Mouse (Mus musculus) left cerebral cortex, postnatal 14 days (tissue): Measurements from ENCODE around the gene Iqcd. TPM values are rescaled to one million over a fixed set of nuclear protein-coding genes. Genes with fewer than 3 reads are reported as not detected.

Experiments used
- DNase-seq, 2 experiments: peaks; one replicate each; pipeline ENCODE4 v3.0.0; 2021 to 2022; ENCODE audit warnings: low spot score in 2 of 2, mixed read lengths in 1 of 2
- intact Hi-C: fragments of 180-260 bp; cut with DNase I; formaldehyde crosslinking; loops from one replicate; pipeline ENCODE4 v1.15.1; 2025
- total RNA-seq, 2 experiments: library from RNA; stranded (reverse); gene quantifications; 2 replicates each; pipeline ENCODE4 v1.2.3; 2021

Iqcd gene
- total RNA-seq, 2 experiments from 2014 or later = 0.22 to 0.59 TPM

DNA sequence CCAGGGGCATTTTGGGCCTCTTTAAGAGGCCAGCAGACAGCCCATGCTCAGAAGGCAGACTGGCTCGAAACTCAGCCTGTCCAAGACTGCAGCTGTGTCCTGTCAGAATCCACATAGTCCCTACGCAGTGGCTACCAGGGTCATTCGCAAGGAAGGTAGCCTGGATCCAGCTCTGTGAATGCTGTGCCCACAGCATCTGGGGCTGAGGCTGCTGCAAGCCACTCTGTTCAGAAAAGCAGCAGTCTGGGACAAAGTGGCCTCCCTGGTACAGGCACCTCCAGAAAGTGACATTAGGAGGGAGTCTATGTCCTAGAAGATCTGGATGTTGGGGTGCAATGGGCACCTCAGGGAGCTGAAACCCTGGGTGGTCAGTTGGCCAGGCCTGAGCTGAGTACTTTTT lies 19.0 kb upstream of the Iqcd start:
- DNase-seq = no peak
- intact Hi-C loops = no loop called here

DNA sequence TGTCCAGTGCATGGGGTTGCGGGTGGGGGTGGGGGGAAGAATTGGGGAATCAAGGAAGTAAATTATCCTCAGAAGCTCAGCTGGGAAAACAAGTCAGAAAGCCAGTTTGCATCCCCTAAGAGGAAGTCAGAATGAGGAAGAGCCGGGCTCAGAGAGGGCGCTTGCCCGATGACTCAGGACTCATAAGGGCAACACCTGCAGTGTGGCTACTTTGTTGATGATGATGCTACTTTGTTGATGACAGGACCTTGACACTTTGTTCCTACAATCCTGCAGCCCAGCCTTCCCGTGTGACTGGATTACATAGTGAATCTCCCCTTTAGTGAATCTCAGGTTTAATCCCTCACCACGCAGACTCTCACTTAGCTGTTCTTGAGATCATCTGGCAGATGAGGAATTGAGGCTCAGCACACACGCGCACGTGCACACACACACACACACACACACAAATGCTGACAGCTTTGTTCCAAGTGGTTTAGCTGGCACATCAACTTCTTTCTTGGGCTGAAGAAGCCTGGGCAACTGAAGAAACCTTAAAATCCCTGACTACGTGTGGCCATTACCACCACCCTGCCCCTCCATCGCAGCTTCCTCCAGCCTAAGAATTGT lies 18.4 kb upstream of the Iqcd start:
- DNase-seq = peak in 1 of 2 experiments; percentile 54
- intact Hi-C loops = no loop called here

DNA sequence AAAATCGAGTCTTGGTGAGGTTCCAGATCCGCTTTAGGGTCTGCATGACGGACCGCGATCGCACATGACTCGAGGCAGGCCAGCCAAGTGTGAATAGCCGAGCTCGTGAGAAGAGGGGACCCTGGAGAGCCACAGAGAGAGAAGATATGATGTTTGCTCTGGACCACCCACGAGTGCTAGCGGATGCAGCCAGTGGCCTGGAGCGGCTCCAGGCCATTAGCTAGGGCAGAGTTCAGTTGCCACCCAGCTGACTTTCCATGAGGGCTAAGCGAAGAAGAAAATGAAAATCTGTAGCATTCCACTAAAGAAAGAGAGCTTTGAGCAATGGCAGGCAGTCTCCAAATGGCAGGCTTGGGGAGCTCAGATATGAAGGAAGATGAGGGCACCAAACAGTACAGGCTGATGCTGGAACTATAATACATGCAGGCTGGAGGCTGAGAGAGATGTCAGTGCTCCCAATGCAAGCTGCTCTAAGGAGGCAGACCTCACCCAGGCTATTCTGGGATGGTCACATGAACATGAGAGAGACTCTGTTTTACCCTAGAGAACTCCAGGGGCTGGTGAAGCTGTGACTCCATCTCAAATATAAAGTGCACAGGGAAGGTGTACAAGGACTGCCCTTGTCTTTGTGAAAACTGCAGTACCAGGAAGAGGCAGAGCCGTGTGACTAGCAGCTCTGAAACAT lies 17.6 kb upstream of the Iqcd start:
- DNase-seq = no peak
- intact Hi-C loops = no loop called here

DNA sequence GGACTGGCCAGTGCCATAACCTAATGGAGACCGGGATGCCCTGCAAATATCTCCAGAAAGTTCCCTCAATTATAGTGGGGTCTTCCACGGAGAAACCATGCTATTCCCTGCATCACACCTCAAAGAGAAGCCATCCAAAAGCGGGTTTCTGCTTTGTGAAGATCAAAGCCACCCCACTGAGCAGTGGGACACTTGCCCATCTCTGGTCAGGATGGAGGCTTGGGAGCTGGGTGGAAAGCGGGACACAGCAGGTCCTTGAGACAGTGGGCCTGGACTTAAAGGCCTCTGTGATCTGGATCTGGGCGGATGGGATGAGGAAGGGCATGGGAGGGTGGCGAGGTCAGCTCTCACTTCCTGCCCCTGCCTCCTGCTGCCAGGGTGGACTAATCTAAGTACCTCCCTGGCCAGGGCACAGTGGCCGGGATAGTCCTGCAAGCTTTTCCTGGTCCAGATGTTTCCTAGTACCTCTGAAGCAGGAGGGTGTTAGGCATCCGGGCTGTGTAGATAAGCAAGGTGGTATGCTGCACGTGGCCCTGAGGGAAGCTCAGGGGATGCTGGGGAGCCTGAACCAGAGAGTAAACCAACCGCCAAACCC lies 14.2 kb upstream of the Iqcd start:
- no peak for DNase-seq
- intact Hi-C loops = no loop called here

DNA sequence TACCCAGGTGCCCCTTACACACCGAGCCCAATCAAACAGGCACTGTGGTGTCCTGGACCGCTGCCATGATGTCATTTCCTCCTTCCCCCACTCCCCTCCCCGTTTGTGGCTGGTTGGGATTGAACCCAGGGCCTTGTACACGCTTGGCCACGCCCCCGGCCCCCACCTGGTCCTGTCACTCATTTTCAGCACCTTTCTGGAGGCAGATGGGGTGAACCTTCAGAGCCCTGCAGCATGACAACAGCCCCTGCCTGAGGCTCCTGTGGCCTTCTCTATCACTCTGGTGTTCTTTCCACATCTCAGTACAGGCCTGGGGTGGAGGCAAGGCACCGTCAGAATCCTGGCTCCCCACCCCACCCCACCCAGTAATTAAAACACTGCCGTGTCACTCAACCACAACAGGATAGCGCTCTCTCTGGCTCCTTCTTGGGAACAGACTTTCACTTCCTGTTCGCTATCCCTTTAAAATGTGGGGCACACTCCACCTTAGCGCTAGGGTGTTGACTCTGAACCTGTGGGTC lies 12.0 kb upstream of the Iqcd start:
- DNase-seq = no peak
- intact Hi-C loops = no loop called here

DNA sequence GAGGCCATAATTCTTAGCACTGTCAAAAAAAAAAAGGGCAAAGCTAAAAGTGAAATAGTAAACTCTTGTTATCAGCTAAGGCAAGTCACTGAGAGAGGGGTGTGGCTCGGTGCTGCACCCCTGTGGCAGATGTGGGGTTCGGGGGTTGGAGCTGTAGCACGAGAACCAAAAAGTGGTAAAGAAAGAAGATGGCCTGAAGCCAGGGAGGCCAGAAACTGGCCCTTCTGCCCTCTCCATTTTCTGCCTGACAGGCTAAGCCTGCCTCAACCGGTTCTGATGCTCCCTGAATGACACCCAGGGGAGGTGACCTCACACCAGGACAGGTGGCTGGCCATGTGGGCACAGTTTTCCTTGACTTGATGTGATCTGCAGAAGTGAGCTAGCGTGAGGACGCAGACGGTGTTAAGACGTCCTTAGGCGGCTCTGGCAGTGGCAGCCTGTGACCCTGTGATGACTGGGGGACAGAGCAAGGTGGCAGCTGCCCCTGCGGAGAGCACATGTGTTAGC lies 10.8 kb upstream of the Iqcd start:
- intact Hi-C loops = no loop called here

DNA sequence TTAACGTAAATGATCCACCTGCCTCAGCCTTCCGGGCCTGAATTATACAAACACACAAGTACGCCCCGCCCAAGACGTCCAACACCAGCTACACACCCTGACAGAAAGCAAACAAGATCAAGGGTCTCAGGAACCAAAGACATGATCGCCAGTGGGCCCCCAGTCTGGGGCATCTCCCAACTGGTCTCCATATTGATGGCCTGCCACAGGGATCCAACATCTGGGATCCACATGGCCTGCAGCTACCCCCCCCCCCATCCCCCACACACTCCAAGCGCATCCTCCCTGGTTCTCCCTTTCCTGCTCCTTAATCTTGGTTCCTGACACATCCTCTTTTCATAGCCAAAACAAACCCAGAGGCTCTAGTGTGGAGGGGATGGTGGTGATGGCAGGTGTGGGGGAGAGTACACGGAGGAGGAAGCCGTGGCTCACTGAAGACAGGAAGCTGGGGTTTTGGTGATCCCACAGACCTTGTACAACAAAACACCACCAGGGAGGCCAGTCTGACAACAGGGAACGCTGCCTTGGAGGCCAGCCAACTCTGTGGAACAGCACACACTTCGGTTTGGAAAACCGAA lies 10.2 kb upstream of the Iqcd start:
- intact Hi-C loops = no loop called here

More for the DNA sequence above, 10.8 kb upstream of the Iqcd start:
- no peak for DNase-seq

DNA sequence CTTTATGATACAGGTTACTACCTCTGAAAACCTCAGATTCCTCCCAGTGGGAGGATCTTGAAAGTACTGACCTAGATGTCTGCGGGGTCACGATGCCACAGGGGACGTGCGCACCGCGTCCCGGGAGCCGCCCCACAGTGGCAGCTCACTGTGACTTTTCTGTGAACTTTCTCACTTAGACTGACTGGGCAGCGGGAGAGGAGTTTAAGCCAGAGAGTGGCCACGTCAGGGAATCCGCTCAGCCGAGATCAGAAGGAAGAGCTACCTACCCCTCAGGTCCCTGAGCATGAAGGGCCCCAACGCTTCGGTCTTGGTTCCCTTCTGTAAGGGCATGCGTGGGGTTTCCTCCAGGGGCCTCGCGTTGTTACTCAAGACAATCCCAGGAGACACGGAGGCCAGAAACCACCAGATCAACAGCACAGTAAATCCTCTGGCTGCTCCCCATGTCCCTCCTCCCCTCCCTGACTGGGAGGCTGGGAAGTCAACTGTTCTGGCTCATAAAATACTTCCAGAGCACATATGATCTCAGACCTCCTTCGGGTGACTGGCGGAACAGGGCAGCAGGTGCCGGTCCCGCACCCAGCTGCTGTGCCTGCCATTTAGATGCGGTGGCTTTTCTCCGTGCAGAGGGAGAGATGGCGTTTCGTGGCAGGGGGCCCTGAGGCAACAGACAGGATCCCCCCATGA lies 9.5 kb upstream of the Iqcd start:
- DNase-seq = no peak
- intact Hi-C loops = no loop called here

More for the DNA sequence above, 10.2 kb upstream of the Iqcd start:
- no peak for DNase-seq

DNA sequence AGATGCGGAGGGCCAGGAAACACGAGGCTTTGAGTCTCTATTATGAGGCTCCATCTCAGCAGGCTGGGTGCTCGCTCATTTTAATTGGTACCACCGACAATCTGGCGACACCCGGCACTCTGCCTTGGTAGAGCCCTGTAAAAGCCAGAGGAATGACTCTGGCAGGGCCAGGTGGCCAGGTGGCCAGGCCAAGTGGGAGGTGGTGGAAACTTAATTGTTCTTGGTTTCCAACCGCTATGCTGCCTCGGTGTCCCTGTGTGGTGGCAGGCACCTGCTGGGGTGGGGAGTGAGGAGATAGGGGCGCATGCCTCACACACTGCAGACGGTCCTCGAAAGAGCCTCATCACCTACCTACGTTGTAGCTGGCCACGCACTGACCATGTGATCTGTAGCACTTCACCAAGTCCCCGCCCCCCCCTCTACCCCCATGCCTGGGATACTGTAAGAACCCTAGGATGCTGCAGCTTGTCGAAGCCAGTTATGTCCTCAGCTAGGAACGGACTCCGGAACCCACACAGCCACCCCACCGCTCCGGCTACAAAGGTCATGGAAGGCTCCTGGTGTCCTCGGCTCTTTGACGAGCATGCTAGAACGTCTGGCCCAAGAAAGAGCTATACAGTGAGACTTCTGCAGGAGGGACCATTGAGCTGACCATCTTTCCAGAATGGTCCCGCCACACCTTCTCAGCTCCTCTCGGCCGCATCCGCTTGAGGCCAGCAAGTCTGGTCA lies 8.8 kb upstream of the Iqcd start:
- intact Hi-C loops = no loop called here
- no peak for DNase-seq

DNA sequence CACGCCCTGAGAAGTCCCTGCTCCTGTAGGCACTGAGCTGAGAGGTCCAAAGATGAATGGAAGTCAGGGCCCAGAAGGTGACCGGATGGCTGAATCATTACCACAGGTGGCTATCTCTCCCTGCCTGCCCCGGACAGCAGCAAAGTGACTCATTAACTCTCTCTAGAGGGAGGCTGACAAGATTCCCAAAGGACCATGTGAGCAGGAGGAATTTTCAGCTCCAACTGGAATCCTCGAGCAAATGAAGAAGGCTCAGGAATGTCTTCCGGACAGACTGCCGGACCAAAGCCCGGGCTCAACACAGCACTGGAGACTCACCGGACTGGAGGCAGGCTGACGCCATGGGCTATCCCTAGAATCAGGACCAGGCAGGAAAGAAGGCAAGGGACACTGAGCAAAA lies 6.8 kb upstream of the Iqcd start:
- no peak for DNase-seq
- intact Hi-C loops = no loop called here

DNA sequence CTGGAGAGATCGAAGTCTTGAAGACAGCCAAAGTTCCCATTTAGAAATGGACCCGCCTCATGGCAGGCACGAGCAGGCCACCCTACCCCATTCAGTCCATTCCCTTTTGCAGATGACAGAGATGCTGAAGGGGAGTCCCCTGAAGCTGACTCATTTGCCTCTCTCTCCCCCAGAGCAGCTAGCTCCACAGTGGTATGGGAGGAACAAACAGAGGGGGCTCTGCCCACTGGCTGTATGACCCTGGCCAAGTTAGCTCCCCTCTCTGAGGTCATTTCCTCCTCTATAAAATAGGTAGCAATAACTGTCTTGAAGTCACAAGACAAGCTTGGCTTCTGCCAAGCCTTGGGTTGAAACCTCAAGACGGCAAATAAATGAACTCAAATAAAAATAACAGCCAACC lies 5.3 kb upstream of the Iqcd start:
- DNase-seq = no peak
- intact Hi-C loops = no loop called here

DNA sequence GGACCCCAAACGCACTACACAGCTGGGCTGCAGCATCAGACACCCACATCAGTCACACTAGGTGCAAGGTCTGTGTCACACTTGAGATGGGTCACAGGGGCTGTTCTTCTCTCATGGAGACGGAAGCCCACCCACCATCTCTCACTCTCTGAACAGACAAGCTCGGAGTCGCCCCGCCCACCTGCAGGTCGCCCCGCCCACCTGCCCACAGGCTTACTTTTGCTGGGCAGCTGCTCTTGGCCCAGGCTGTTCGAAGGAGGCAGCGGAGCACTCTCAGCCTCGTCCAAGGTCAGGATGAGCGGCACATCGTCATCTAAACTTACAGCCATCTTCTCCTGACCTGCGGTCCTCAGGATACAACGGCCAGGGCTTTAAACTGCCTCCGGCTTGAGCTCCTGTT lies 3.8 kb upstream of the Iqcd start:
- DNase-seq = no peak
- intact Hi-C loops = loop anchor here (5.0 kb wide), 1 partner anchor 83 kb away; the partner anchor contains the start of gene Plbd2

DNA sequence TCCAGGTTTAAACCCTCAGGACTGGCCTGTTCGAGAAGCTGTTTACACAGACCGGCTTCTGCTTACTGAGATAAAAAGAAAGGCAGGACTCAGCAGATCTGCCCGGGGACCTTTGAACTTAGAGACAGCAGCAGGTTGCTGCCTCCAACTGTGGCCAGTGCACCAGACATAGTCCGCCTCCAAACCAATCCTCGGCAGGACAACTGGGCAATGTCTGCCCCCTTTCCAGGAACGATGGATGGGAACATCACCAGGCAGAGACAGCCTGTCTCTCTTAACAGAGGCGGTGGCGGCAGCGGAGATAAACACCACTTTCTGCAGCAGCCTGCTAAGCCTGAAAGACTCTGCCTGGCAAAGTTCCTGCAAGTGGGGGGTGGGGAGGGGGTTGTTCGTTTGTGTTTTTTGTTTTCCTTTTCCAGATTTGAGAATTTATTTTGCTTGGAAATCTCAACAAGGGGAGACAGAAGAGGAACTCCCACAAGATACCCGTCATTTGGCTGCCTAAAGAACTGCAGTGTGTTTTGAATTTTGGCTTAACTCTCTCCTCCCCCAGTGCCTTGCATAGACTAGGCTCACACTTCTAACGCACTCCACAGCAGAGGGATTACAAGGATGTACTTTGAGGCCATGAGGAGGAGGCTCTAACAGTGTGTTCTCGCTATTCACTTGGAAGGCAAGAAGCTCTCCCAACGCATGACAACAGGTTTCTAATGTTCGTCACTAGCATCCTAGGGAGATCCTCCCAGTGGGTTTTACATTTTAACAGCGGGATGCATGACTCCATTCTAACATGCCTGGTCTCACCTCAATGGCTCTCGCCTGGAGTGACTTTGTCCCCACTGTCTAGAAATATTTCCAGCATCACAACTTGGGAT lies 1.8 kb upstream of the Iqcd start:
- intact Hi-C loops = loop anchor here (5.0 kb wide), 1 partner anchor 85 kb away; the partner anchor contains the start of gene Plbd2
- DNase-seq = peak; percentile 44 to 81

DNA sequence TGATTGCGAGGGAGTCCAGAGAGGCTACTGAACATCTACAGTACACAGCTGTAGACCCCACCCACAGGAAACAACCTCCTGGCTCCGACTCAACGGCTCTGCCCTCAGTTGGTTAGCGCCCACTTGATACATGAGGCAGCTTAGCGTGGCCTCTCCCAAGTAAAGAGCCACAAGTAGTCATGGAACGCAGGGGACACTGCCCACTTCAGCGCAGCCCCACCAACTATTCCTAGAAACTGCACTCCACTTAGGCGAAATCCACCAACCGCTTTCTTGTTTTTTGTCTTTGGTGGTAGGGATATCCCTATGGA lies 1.2 kb upstream of the Iqcd start:
- no peak for DNase-seq
- intact Hi-C loops = loop anchor here (5.0 kb wide), 1 partner anchor 85 kb away; the partner anchor contains the start of gene Plbd2

DNA sequence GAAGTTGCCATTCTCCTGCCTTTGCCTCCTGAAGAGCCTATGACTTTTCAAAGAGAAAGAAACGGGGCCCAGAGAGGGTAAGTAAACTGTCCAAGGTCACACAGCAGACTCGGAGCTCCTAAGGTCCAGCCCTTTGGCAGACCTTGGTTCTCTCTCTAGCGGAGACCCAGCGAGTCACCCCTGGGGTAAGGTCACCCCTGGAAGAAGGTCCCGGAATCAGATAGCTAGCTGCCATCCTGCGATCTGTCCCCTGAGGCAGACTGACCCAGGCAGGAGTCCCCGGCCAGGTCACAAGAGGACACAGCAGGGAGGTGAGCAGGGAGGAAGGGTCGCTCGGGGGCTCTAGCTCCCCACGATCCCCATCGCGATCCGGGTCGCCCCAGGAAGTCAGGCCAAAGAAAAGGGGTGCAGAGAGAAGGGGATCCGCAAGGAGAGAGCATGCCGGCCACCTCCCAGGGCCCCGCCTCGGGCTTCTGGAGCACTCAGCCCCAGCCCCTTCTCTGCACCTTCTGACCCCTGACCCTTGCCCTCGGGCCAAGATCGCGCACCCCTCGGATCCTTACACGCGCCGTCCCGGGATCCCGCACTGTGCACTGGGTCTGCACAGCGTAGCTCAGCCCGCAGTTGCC lies 762 bp upstream of the Iqcd start:
- intact Hi-C loops = loop anchor here (5.0 kb wide), 1 partner anchor 86 kb away; the partner anchor contains the start of gene Plbd2
- no peak for DNase-seq

DNA sequence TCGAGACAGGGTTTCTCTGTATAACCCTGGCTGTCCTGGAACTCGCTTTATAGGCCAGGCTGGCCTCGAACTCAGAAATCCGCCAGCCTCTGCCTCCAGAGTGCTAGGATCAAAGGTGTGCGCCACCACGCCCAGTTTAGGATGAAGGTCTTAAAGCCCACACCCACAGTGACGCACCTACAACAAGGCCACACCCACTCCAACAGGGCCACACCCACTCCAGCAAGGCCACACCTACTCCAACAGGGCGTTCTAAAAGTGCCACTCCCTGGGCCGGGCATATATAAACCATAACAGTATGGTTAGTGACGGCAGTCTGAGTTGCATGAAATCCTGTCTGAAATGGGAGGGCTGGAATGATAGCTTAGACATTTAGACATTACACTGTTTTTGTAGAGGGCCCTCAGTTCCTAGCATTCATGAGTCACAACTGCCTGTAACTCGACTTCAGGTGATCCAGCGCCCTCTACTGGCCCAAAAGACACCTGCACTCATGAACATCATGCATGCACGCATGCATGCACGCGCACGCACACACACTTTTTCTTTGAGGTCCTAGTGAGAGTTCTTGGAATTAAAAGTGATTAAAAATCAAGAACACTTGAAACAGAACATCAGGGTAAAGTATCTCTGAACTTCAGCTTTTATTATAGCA lies 1.7 kb downstream of the Iqcd start:
- intact Hi-C loops = no loop called here
- peak in 1 of 2 experiments; percentile 54 for DNase-seq

DNA sequence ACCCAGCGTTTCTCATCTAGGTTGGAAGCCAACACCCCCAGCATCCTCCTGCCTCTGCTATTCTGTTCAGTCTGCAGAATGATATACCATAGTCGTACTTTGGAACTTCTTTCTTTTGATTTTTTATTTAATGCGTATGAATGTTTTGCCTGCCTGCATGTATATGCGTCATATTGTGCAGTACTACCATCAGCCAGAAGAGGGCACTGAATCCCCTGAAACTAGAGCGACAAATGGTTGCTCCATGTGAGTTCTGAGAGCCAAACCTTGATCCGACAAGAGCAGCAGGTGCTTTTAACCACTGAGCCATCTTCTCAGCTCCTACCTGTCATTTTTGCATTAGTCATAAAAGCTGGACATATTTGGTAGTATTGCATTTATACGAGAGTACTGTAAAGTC lies 3.3 kb downstream of the Iqcd start:
- DNase-seq = peak in 1 of 2 experiments; percentile 64
- intact Hi-C loops = no loop called here
